Mouse (Mus musculus): ENCODE results near the gene Tfip11. TPM values are rescaled to one million over a fixed set of nuclear protein-coding genes. Genes with fewer than 3 reads are reported as not detected.

The Tfip11 gene
- polyA plus RNA-seq, 1 experiment from 2014 or later: 19.0 TPM

- no peak for DNase-seq (ENCODE audit: low spot score)
- Histone ChIP-seq H3K9me3 (replicated peaks; ENCODE audit: control insufficient read depth, low read length) (no peaks in the 10 kb centered on the region), H3K27me3 (replicated peaks; ENCODE audit: control insufficient read depth, insufficient read depth, low read length) (no peaks in the 10 kb centered on the region), H3K4me1 (ENCODE audit: control insufficient read depth, insufficient read depth, low read length) (no peaks in the 10 kb centered on the region), H3K4me3 (ENCODE audit: low read depth, low read length) (no peak overlapping the region), H3K36me3 (ENCODE audit: control insufficient read depth, insufficient read depth, low read length) (peaks cover 66% of the 10 kb centered on the region), H3K9ac (ENCODE audit: low read length) (no peak overlapping the region), H3K4me2 (ENCODE audit: low read length) (no peak overlapping the region), H3K27ac (ENCODE audit: low read depth, low read length) (no peak overlapping the region)
- WGBS: 79% methylated on average over 10 of the region's 10 CpGs
- no peak for ATAC-seq
These were observed 38.1 kb downstream of the Tfip11 start for GRCm38 (mm10) chr5:112364184-112364797.

DNA sequence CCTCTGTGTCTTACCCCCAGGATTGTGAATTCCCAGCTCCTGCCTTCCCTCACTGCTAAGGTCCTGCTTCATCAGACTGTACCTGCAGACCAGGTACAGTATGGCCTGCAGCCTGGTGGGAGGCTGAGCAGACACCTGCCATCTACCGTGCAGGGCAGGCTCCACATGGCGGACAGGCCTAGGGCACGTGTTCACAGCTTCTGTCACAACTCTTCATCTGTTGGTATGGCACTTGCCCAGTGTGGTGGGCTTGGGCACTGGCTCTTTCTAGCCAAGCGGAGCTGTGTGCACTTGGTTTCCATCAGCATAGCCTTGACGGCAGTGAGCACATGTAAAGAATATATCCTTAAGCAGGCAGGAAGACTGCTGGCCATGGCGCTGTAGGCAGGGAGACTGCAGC is 40.7 kb downstream of the Tfip11 start:
- DNase-seq (ENCODE audit: low spot score) (no peak), ATAC-seq (no peak)
- 93% methylated on average over 6 of the region's 6 CpGs for WGBS
- no peak overlapping the region for H3K4me2 ChIP-seq (ENCODE audit: low read length)
- no peaks in the 10 kb centered on the region for H3K9me3 ChIP-seq (replicated peaks; ENCODE audit: control insufficient read depth, low read length)
- peaks cover 12% of the 10 kb centered on the region for H3K4me1 ChIP-seq (ENCODE audit: control insufficient read depth, insufficient read depth, low read length)
- peaks cover 81% of the 10 kb centered on the region for H3K36me3 ChIP-seq (ENCODE audit: control insufficient read depth, insufficient read depth, low read length)
- H3K4me3 ChIP-seq (ENCODE audit: low read depth, low read length): no peak overlapping the region
- no peaks in the 10 kb centered on the region for H3K27me3 ChIP-seq (replicated peaks; ENCODE audit: control insufficient read depth, insufficient read depth, low read length)
- no peak overlapping the region for H3K9ac ChIP-seq (ENCODE audit: low read length)
- H3K27ac ChIP-seq (ENCODE audit: low read depth, low read length): no peak overlapping the region

GRCm38 (mm10) chr5:112367338-112367737 is 41.2 kb downstream of the Tfip11 start:
- ATAC-seq (no peak), DNase-seq (ENCODE audit: low spot score) (no peak)
- Histone ChIP-seq H3K9ac (ENCODE audit: low read length) (no peak overlapping the region), H3K9me3 (replicated peaks; ENCODE audit: control insufficient read depth, low read length) (no peaks in the 10 kb centered on the region), H3K27ac (ENCODE audit: low read depth, low read length) (no peak overlapping the region), H3K36me3 (ENCODE audit: control insufficient read depth, insufficient read depth, low read length) (peaks cover 77% of the 10 kb centered on the region), H3K4me1 (ENCODE audit: control insufficient read depth, insufficient read depth, low read length) (peaks cover 16% of the 10 kb centered on the region), H3K4me2 (ENCODE audit: low read length) (no peak overlapping the region), H3K4me3 (ENCODE audit: low read depth, low read length) (no peak overlapping the region), H3K27me3 (replicated peaks; ENCODE audit: control insufficient read depth, insufficient read depth, low read length) (no peaks in the 10 kb centered on the region)
- 90% methylated on average over 4 of the region's 4 CpGs for WGBS

GRCm38 (mm10) chr5:112367929-112368328 is 41.8 kb downstream of the Tfip11 start:
- no peak for DNase-seq (ENCODE audit: low spot score)
- Histone ChIP-seq H3K4me2 (ENCODE audit: low read length) (no peak overlapping the region), H3K36me3 (ENCODE audit: control insufficient read depth, insufficient read depth, low read length) (peaks cover 73% of the 10 kb centered on the region), H3K9ac (ENCODE audit: low read length) (no peak overlapping the region), H3K27me3 (replicated peaks; ENCODE audit: control insufficient read depth, insufficient read depth, low read length) (no peaks in the 10 kb centered on the region), H3K27ac (ENCODE audit: low read depth, low read length) (no peak overlapping the region), H3K9me3 (replicated peaks; ENCODE audit: control insufficient read depth, low read length) (no peaks in the 10 kb centered on the region), H3K4me3 (ENCODE audit: low read depth, low read length) (no peak overlapping the region), H3K4me1 (ENCODE audit: control insufficient read depth, insufficient read depth, low read length) (peaks cover 22% of the 10 kb centered on the region)
- 91% methylated on average over 12 of the region's 12 CpGs for WGBS
- ATAC-seq: no peak

DNA sequence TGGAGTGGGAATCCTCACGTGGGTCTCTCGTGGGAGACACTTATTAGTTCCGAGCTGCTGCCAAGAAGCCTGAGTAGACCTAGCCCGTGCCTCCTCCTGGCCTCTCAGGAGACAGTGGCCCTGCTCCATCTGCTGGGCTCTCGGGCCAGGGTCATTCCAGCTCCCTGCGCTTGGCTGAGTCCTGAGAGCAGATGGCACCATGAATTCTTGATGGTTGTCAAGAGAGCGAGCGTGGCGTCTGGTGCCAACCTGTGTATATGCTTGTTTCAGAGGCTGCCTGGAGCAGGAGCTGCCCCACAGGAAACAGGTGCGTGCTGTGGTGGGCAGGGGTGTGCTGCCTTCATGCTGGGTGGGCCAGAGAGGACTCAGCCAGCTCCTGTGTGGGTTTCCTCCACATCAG is 42.5 kb downstream of the Tfip11 start:
- Histone ChIP-seq H3K27me3 (replicated peaks; ENCODE audit: control insufficient read depth, insufficient read depth, low read length) (no peaks in the 10 kb centered on the region), H3K9me3 (replicated peaks; ENCODE audit: control insufficient read depth, low read length) (no peaks in the 10 kb centered on the region), H3K4me3 (ENCODE audit: low read depth, low read length) (no peak overlapping the region), H3K4me1 (ENCODE audit: control insufficient read depth, insufficient read depth, low read length) (peaks cover 23% of the 10 kb centered on the region), H3K4me2 (ENCODE audit: low read length) (no peak overlapping the region), H3K9ac (ENCODE audit: low read length) (no peak overlapping the region), H3K27ac (ENCODE audit: low read depth, low read length) (no peak overlapping the region), H3K36me3 (ENCODE audit: control insufficient read depth, insufficient read depth, low read length) (peaks cover 72% of the 10 kb centered on the region)
- DNase-seq (ENCODE audit: low spot score) (peak; percentile 42), ATAC-seq (no peak)
- WGBS: 88% methylated on average over 10 of the region's 10 CpGs

GRCm38 (mm10) chr5:112369326-112369725 is 43.2 kb downstream of the Tfip11 start:
- no peak overlapping the region for H3K4me2 ChIP-seq (ENCODE audit: low read length)
- DNase-seq (ENCODE audit: low spot score): no peak
- ATAC-seq: no peak
- H3K27ac ChIP-seq (ENCODE audit: low read depth, low read length): no peak overlapping the region
- H3K9me3 ChIP-seq (replicated peaks; ENCODE audit: control insufficient read depth, low read length): no peaks in the 10 kb centered on the region
- 88% methylated on average over 13 of the region's 13 CpGs for WGBS
- H3K4me1 ChIP-seq (ENCODE audit: control insufficient read depth, insufficient read depth, low read length): peaks cover 23% of the 10 kb centered on the region
- no peak overlapping the region for H3K9ac ChIP-seq (ENCODE audit: low read length)
- H3K36me3 ChIP-seq (ENCODE audit: control insufficient read depth, insufficient read depth, low read length): peaks cover 71% of the 10 kb centered on the region
- H3K4me3 ChIP-seq (ENCODE audit: low read depth, low read length): no peak overlapping the region
- H3K27me3 ChIP-seq (replicated peaks; ENCODE audit: control insufficient read depth, insufficient read depth, low read length): no peaks in the 10 kb centered on the region

- no peak overlapping the region for H3K4me2 ChIP-seq (ENCODE audit: low read length)
- H3K9me3 ChIP-seq (replicated peaks; ENCODE audit: control insufficient read depth, low read length): no peaks in the 10 kb centered on the region
- ATAC-seq: no peak
- WGBS: 84% methylated on average over 12 of the region's 12 CpGs
- peaks cover 23% of the 10 kb centered on the region for H3K4me1 ChIP-seq (ENCODE audit: control insufficient read depth, insufficient read depth, low read length)
- DNase-seq (ENCODE audit: low spot score): no peak
- peaks cover 73% of the 10 kb centered on the region for H3K36me3 ChIP-seq (ENCODE audit: control insufficient read depth, insufficient read depth, low read length)
- H3K27me3 ChIP-seq (replicated peaks; ENCODE audit: control insufficient read depth, insufficient read depth, low read length): no peaks in the 10 kb centered on the region
- peak overlapping the region; percentile 17; the same call in 1 of the 2 replicates for H3K9ac ChIP-seq (ENCODE audit: low read length)
- no peak overlapping the region for H3K4me3 ChIP-seq (ENCODE audit: low read depth, low read length)
- peak overlapping the region; percentile 11; the same call in 1 of the 2 replicates for H3K27ac ChIP-seq (ENCODE audit: low read depth, low read length)
These were observed 44.2 kb downstream of the Tfip11 start for GRCm38 (mm10) chr5:112370236-112370813.

GRCm38 (mm10) chr5:112371933-112372332 is 45.8 kb downstream of the Tfip11 start:
- Histone ChIP-seq H3K9me3 (replicated peaks; ENCODE audit: control insufficient read depth, low read length) (no peaks in the 10 kb centered on the region), H3K4me1 (ENCODE audit: control insufficient read depth, insufficient read depth, low read length) (peaks cover 23% of the 10 kb centered on the region), H3K9ac (ENCODE audit: low read length) (peak overlapping the region; percentile 59), H3K36me3 (ENCODE audit: control insufficient read depth, insufficient read depth, low read length) (peaks cover 79% of the 10 kb centered on the region), H3K4me3 (ENCODE audit: low read depth, low read length) (no peak overlapping the region), H3K27ac (ENCODE audit: low read depth, low read length) (peak overlapping the region; percentile 95), H3K4me2 (ENCODE audit: low read length) (peak overlapping the region; percentile 42), H3K27me3 (replicated peaks; ENCODE audit: control insufficient read depth, insufficient read depth, low read length) (no peaks in the 10 kb centered on the region)
- 5% methylated on average over 7 of the region's 7 CpGs for WGBS
- peak; percentile 96 for DNase-seq (ENCODE audit: low spot score)
- peak; percentile 94 for ATAC-seq

DNA sequence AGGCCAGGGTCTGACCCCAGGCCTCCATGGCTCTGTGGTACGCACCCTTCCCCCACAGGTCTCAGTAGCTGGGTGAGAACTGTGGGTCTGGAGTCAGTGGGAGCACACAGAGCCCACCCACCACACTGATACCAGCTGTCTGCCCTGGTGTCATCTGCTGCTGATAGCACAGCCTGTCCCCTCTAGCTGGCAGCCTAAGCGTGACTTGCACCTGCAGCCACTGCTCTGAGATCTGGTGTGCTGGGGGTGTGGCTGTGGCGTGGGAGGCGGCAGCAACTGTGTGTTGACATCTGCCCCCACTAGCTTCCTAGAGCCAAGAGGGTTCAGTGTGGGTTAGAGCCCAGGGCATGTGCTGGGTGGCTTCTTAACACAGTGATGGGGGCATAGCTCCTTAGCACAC is 50.0 kb downstream of the Tfip11 start:
- no peak overlapping the region for H3K9ac ChIP-seq (ENCODE audit: low read length)
- H3K36me3 ChIP-seq (ENCODE audit: control insufficient read depth, insufficient read depth, low read length): peaks cover 68% of the 10 kb centered on the region
- H3K4me1 ChIP-seq (ENCODE audit: control insufficient read depth, insufficient read depth, low read length): peaks cover 18% of the 10 kb centered on the region
- no peak overlapping the region for H3K27ac ChIP-seq (ENCODE audit: low read depth, low read length)
- H3K4me2 ChIP-seq (ENCODE audit: low read length): no peak overlapping the region
- H3K9me3 ChIP-seq (replicated peaks; ENCODE audit: control insufficient read depth, low read length): no peaks in the 10 kb centered on the region
- no peaks in the 10 kb centered on the region for H3K27me3 ChIP-seq (replicated peaks; ENCODE audit: control insufficient read depth, insufficient read depth, low read length)
- DNase-seq (ENCODE audit: low spot score) (no peak), ATAC-seq (no peak)
- WGBS: 87% methylated on average over 4 of the region's 4 CpGs
- no peak overlapping the region for H3K4me3 ChIP-seq (ENCODE audit: low read depth, low read length)

Data from forebrain, embryonic 14.5 days (tissue).